Mouse (Mus musculus): Measurements from ENCODE around the gene Ccdc69.

GRCm38 (mm10) chr11:55079180-55079579 is 1.2 kb upstream of the Ccdc69 start:
- TF ChIP-seq GATA1 (IDR thresholded peaks at IDR 0.05; ENCODE audit: borderline replicate concordance, low read length) (no peak), FLI1 (IDR thresholded peaks at IDR 0.05; ENCODE audit: low read length) (no peak)

Measured in megakaryocyte, embryonic 14.5 days (primary cell).